Mouse (Mus musculus) midbrain, embryonic 10.5 days (tissue): ENCODE data around the gene H2afy. TPM values are rescaled to one million over a fixed set of nuclear protein-coding genes. Genes with fewer than 3 reads are reported as not detected.

ENCODE experiments used
- DNase-seq: peaks from one replicate; pipeline ENCODE4 v3.0.0-alpha.2; 2017; ENCODE audit warnings: low spot score
- H3K27ac ChIP-seq: fragments of 300-500 bp; sonication (generic); replicated peaks from 2 replicates; pipeline ENCODE4 v1.5.1; 2016; ENCODE audit warnings: mild to moderate bottlenecking
- H3K27me3 ChIP-seq: fragments of 300-500 bp; sonication (generic); 2 replicates; pipeline ENCODE4 v1.6.1; 2016; ENCODE audit warnings: low read depth, mild to moderate bottlenecking; ENCODE audit not compliant: poor library complexity, severe bottlenecking
- H3K36me3 ChIP-seq: fragments of 300-500 bp; sonication (generic); 2 replicates; pipeline ENCODE4 v1.6.1; 2016; ENCODE audit warnings: mild to moderate bottlenecking, moderate library complexity
- H3K4me1 ChIP-seq: fragments of 300-500 bp; sonication (generic); 2 replicates; pipeline ENCODE4 v1.6.1; 2016
- H3K4me3 ChIP-seq: fragments of 300-500 bp; sonication (generic); 2 replicates; pipeline ENCODE4 v1.5.1; 2016; ENCODE audit warnings: mild to moderate bottlenecking, moderate library complexity
- H3K9me3 ChIP-seq: fragments of 300-500 bp; sonication (generic); replicated peaks from 2 replicates; pipeline ENCODE4 v1.6.1; 2016; ENCODE audit warnings: mild to moderate bottlenecking
- WGBS: fragments of 180-500 bp; shearing (Covaris S2); methylation state at CpG from one replicate; pipeline ENCODE4 v1.1.7; 2016; 5-methylcytosine and 5-hydroxymethylcytosine counted together
- polyA plus RNA-seq: library from polyadenylated mRNA; unstranded; fragments of >200 nt; fragmentation: Nextera tagmentation; extraction: Ambion mirVana; gene quantifications from 2 replicates; pipeline ENCODE4 v1.2.1, GENCODE M21; 2016

Gene H2afy
- polyA plus RNA-seq, 1 experiment from 2014 or later, result 526 TPM

- Histone ChIP-seq H3K9me3 (no peaks in the 10 kb centered on the region), H3K27ac (peak overlapping the region; percentile 65), H3K4me1 (peaks cover 15% of the 10 kb centered on the region), H3K4me3 (0 out of 2 replicates have a peak overlapping the region, but pooled peaks have one; percentile 16), H3K36me3 (no peaks in the 10 kb centered on the region), H3K27me3 (peaks cover 13% of the 10 kb centered on the region)
- 15% methylated on average over 11 of the region's 11 CpGs for WGBS
- no peak for DNase-seq
Observed at GRCm38 (mm10) chr13:56142382-56143150, 6.4 kb upstream of the H2afy start.

GRCm38 (mm10) chr13:56139167-56139751 is 3.1 kb upstream of the H2afy start:
- Histone ChIP-seq H3K4me1 (peaks cover 32% of the 10 kb centered on the region), H3K27ac (no peak overlapping the region), H3K4me3 (no peak overlapping the region), H3K9me3 (no peaks in the 10 kb centered on the region), H3K27me3 (peaks cover 8% of the 10 kb centered on the region), H3K36me3 (no peaks in the 10 kb centered on the region)
- 69% methylated on average over 6 of the region's 6 CpGs for WGBS
- DNase-seq, result no peak

- 1% methylated on average over 89 of the region's 89 CpGs for WGBS
- peak; percentile 91 for DNase-seq
- no peaks in the 10 kb centered on the region for H3K9me3 ChIP-seq
- peaks cover 42% of the 10 kb centered on the region for H3K4me1 ChIP-seq
- H3K27ac ChIP-seq, result peak overlapping the region; percentile 99
- peak overlapping the region; percentile 100 for H3K4me3 ChIP-seq
- H3K27me3 ChIP-seq, result no peaks in the 10 kb centered on the region
- H3K36me3 ChIP-seq, result peaks cover 31% of the 10 kb centered on the region
Observed at GRCm38 (mm10) chr13:56135231-56136052, 719 bp downstream of the H2afy start.

- WGBS, result under 1% methylated on average over 50 of the region's 50 CpGs
- H3K36me3 ChIP-seq, result peaks cover 39% of the 10 kb centered on the region
Observed at GRCm38 (mm10) chr13:56134631-56135181, 1.5 kb downstream of the H2afy start.

GRCm38 (mm10) chr13:56134031-56134430 is 2.1 kb downstream of the H2afy start:
- WGBS, result 61% methylated on average over 5 of the region's 5 CpGs

More at GRCm38 (mm10) chr13:56134631-56135181, 1.5 kb downstream of the H2afy start:
- H3K4me3 ChIP-seq, result peak overlapping the region; percentile 100
- no peaks in the 10 kb centered on the region for H3K27me3 ChIP-seq
- H3K4me1 ChIP-seq, result peaks cover 42% of the 10 kb centered on the region
- peak; percentile 60 for DNase-seq
- H3K27ac ChIP-seq, result peak overlapping the region; percentile 99
- no peaks in the 10 kb centered on the region for H3K9me3 ChIP-seq

GRCm38 (mm10) chr13:56132941-56133340 is 3.2 kb downstream of the H2afy start:
- peaks cover 55% of the 10 kb centered on the region for H3K36me3 ChIP-seq
- H3K9me3 ChIP-seq, result peaks cover 6% of the 10 kb centered on the region
- no peak overlapping the region for H3K27ac ChIP-seq
- H3K4me3 ChIP-seq, result peak overlapping the region; percentile 100; the same call in 1 of the 2 replicates
- DNase-seq, result no peak
- WGBS, result 91% methylated on average over 7 of the region's 7 CpGs
- H3K4me1 ChIP-seq, result peaks cover 42% of the 10 kb centered on the region
- H3K27me3 ChIP-seq, result no peaks in the 10 kb centered on the region

More at GRCm38 (mm10) chr13:56134031-56134430, 2.1 kb downstream of the H2afy start:
- Histone ChIP-seq H3K27ac (peak overlapping the region; percentile 99), H3K4me3 (peak overlapping the region; percentile 100), H3K9me3 (no peaks in the 10 kb centered on the region), H3K4me1 (peaks cover 42% of the 10 kb centered on the region), H3K27me3 (no peaks in the 10 kb centered on the region), H3K36me3 (peaks cover 44% of the 10 kb centered on the region)
- no peak for DNase-seq

- Histone ChIP-seq H3K27ac (no peak overlapping the region), H3K27me3 (no peaks in the 10 kb centered on the region), H3K4me1 (peaks cover 42% of the 10 kb centered on the region), H3K36me3 (peaks cover 60% of the 10 kb centered on the region), H3K4me3 (no peak overlapping the region), H3K9me3 (peaks cover 11% of the 10 kb centered on the region)
- DNase-seq, result no peak
- WGBS, result 89% methylated on average over 11 of the region's 11 CpGs
Observed at GRCm38 (mm10) chr13:56132326-56132936, 3.7 kb downstream of the H2afy start.

GRCm38 (mm10) chr13:56130544-56130943 is 5.6 kb downstream of the H2afy start:
- peaks cover 79% of the 10 kb centered on the region for H3K36me3 ChIP-seq

GRCm38 (mm10) chr13:56129578-56129977 is 6.6 kb downstream of the H2afy start:
- peaks cover 89% of the 10 kb centered on the region for H3K36me3 ChIP-seq
- H3K27ac ChIP-seq, result no peak overlapping the region
- H3K9me3 ChIP-seq, result peaks cover 16% of the 10 kb centered on the region
- H3K4me1 ChIP-seq, result peaks cover 28% of the 10 kb centered on the region
- no peak overlapping the region for H3K4me3 ChIP-seq
- no peaks in the 10 kb centered on the region for H3K27me3 ChIP-seq
- WGBS, result 97% methylated on average over 3 of the region's 3 CpGs
- no peak for DNase-seq

More at GRCm38 (mm10) chr13:56130544-56130943, 5.6 kb downstream of the H2afy start:
- Histone ChIP-seq H3K4me1 (peaks cover 33% of the 10 kb centered on the region), H3K4me3 (no peak overlapping the region), H3K27ac (no peak overlapping the region), H3K9me3 (peaks cover 16% of the 10 kb centered on the region), H3K27me3 (no peaks in the 10 kb centered on the region)
- DNase-seq, result no peak
- WGBS, result 94% methylated on average over 8 of the region's 8 CpGs

- peaks cover 16% of the 10 kb centered on the region for H3K9me3 ChIP-seq
- H3K4me3 ChIP-seq, result no peak overlapping the region
- no peak overlapping the region for H3K27ac ChIP-seq
- 95% methylated on average over 4 of the region's 4 CpGs for WGBS
- peaks cover 22% of the 10 kb centered on the region for H3K4me1 ChIP-seq
- H3K27me3 ChIP-seq, result no peaks in the 10 kb centered on the region
- DNase-seq, result no peak
- peaks cover 94% of the 10 kb centered on the region for H3K36me3 ChIP-seq
Observed at GRCm38 (mm10) chr13:56129014-56129413, 7.1 kb downstream of the H2afy start.

- WGBS, result 93% methylated on average over 10 of the region's 10 CpGs
- Histone ChIP-seq H3K27ac (no peak overlapping the region), H3K4me3 (no peak overlapping the region), H3K36me3 (peaks cover 99% of the 10 kb centered on the region), H3K9me3 (peaks cover 16% of the 10 kb centered on the region), H3K4me1 (no peaks in the 10 kb centered on the region), H3K27me3 (no peaks in the 10 kb centered on the region)
- no peak for DNase-seq
Observed at GRCm38 (mm10) chr13:56125632-56126031, 10.5 kb downstream of the H2afy start.

GRCm38 (mm10) chr13:56123075-56123474 is 13.1 kb downstream of the H2afy start:
- DNase-seq, result no peak
- 92% methylated on average over 5 of the region's 5 CpGs for WGBS
- Histone ChIP-seq H3K4me1 (no peaks in the 10 kb centered on the region), H3K27ac (no peak overlapping the region), H3K36me3 (peaks cover 100% of the 10 kb centered on the region), H3K27me3 (no peaks in the 10 kb centered on the region), H3K4me3 (no peak overlapping the region), H3K9me3 (peaks cover 11% of the 10 kb centered on the region; the same call in 1 of the 2 replicates)
